Mouse (Mus musculus): Measurements from ENCODE around the gene Med22.

Gene Med22

GRCm38 (mm10) chr2:26862856-26863255, 47.6 kb downstream of the Med22 start:
- DNase-seq, result no peak

Measured in liver (tissue).